24 mouse cellular contexts compared by ENCODE assay signal in genomic region chr4:108060774-108061173, GRCm38 (mm10). TPM values are rescaled to one million over a fixed set of nuclear protein-coding genes. Genes with fewer than 3 reads are reported as not detected.
DNase-seq lines count a peak whose midpoint lies in the region; ATAC-seq and TF ChIP-seq lines count a peak whose summit lies in the region.
"Had no signal": no experiment of that assay in that cellular context is flagged by ENCODE, and none has a peak within 500 bp of the region (broad histone marks: within the 10 kb centered on the region; RNA-seq: fewer than 3 reads in every experiment).

No protein-coding gene starts in this region.

- peaks cover 70% of the 10 kb centered on the region for H3K36me3 ChIP-seq in forebrain, embryonic 10.5 days (replicated peaks)
- H3K36me3 ChIP-seq in forebrain, embryonic 16.5 days (ENCODE audit: control insufficient read depth, insufficient read depth), result peaks cover 6% of the 10 kb centered on the region

- H3K4me3 ChIP-seq in forebrain, embryonic 10.5 days, result no peak overlapping the region
- H3K4me3 ChIP-seq in forebrain, embryonic 16.5 days (replicated peaks; ENCODE audit: low read length), result no peak overlapping the region
- H3K4me3 ChIP-seq in layer of hippocampus, adult 2 months, result no peak overlapping the region
- no peak overlapping the region for H3K4me3 ChIP-seq in olfactory bulb, adult 2 months (ENCODE audit: insufficient read depth, low read depth, low read length)
- H3K4me3 ChIP-seq: embryonic facial prominence, embryonic 13.5 days; erythroblast, embryonic 14.5 days; heart, embryonic 12.5 days; hindbrain, embryonic 10.5 days; kidney, embryonic 15.5 days; liver, embryonic 12.5 days; neural tube, embryonic 15.5 days had no signal

- no peak for TF ChIP-seq POLR2A in olfactory bulb, adult 2 months (IDR thresholded peaks at IDR 0.05; ENCODE audit: insufficient read depth, low read depth, low read length)

- DNase-seq in cerebellum, adult 18-20 months, result peak; percentile 40 to 46
- no peak for DNase-seq in cerebellum, postnatal 10 days
- no peak for DNase-seq in forebrain, embryonic 10.5 days (ENCODE audit: extremely low spot score, low spot score)
- DNase-seq in layer of hippocampus, adult 2 months (ENCODE audit: low spot score in 2 of 2), result no peak
- no peak for DNase-seq in layer of hippocampus, adult 18-20 months (ENCODE audit: low spot score in 2 of 2)
- DNase-seq: adrenal gland, postnatal 10 days; embryo, embryonic 11 days; heart, postnatal 10 days; kidney, adult 11 months; lung, adult 18-20 months; lung, postnatal 10 days; thymus, adult 18-20 months; thymus, postnatal 36 days had no signal

- no peaks in the 10 kb centered on the region for H3K27me3 ChIP-seq in forebrain, embryonic 10.5 days (ENCODE audit: poor library complexity, severe bottlenecking)
- no peaks in the 10 kb centered on the region for H3K27me3 ChIP-seq in forebrain, embryonic 16.5 days (replicated peaks; ENCODE audit: control insufficient read depth, insufficient read depth, low read length)
- H3K27me3 ChIP-seq: embryonic facial prominence, embryonic 13.5 days; heart, embryonic 12.5 days; kidney, embryonic 15.5 days; liver, embryonic 12.5 days; neural tube, embryonic 15.5 days had no signal

- no peak overlapping the region for H3K9ac ChIP-seq in forebrain, embryonic 16.5 days (replicated peaks; ENCODE audit: low read depth, low read length)
- H3K9ac ChIP-seq: embryonic facial prominence, embryonic 13.5 days; heart, embryonic 12.5 days; kidney, embryonic 15.5 days; liver, embryonic 12.5 days; neural tube, embryonic 15.5 days had no signal

- peak overlapping the region; percentile 58; the same call in 1 of the 2 replicates for H3K27ac ChIP-seq in forebrain, embryonic 10.5 days
- no peak overlapping the region; the same call in 1 of the 2 replicates for H3K27ac ChIP-seq in forebrain, embryonic 16.5 days (ENCODE audit: low read length)
- peak overlapping the region; percentile 86; the same call in 1 of the 2 replicates for H3K27ac ChIP-seq in layer of hippocampus, adult 2 months
- peak overlapping the region; percentile 24; the same call in 1 of the 2 replicates for H3K27ac ChIP-seq in olfactory bulb, adult 2 months (ENCODE audit: insufficient read depth, low read depth, low read length)
- H3K27ac ChIP-seq: embryonic facial prominence, embryonic 13.5 days; kidney, embryonic 15.5 days; liver, embryonic 12.5 days had no signal

- peaks cover 18% of the 10 kb centered on the region for H3K4me1 ChIP-seq in forebrain, embryonic 10.5 days
- peaks cover 6% of the 10 kb centered on the region; the same call in 1 of the 2 replicates for H3K4me1 ChIP-seq in forebrain, embryonic 16.5 days (replicated peaks; ENCODE audit: control insufficient read depth, insufficient read depth, low read length)
- peaks cover 19% of the 10 kb centered on the region for H3K4me1 ChIP-seq in olfactory bulb, adult 2 months (ENCODE audit: control insufficient read depth, insufficient read depth, low read length)
- H3K4me1 ChIP-seq: embryonic facial prominence, embryonic 13.5 days; kidney, embryonic 15.5 days had no signal

- 86% methylated on average over 4 of the region's 4 CpGs for WGBS in forebrain, embryonic 10.5 days
- 51% methylated on average over 4 of the region's 4 CpGs for WGBS in forebrain, embryonic 16.5 days
- WGBS in olfactory bulb, adult 2 months, result 64% methylated on average over 4 of the region's 4 CpGs

- ATAC-seq in forebrain, embryonic 16.5 days, result no peak
- ATAC-seq: liver, embryonic 12.5 days had no signal

- H3K9me3 ChIP-seq in forebrain, embryonic 10.5 days, result peaks cover 4% of the 10 kb centered on the region; the same call in 1 of the 2 replicates
- H3K9me3 ChIP-seq in forebrain, embryonic 16.5 days (ENCODE audit: control insufficient read depth, low read length), result no peaks in the 10 kb centered on the region
- H3K9me3 ChIP-seq: kidney, embryonic 15.5 days; neural tube, embryonic 15.5 days had no signal

- no peak for TF ChIP-seq CTCF in layer of hippocampus, adult 2 months (conservative IDR thresholded peaks at IDR 0.05)
- TF ChIP-seq CTCF in olfactory bulb, adult 2 months (IDR thresholded peaks at IDR 0.05; ENCODE audit: insufficient read depth, low read depth, low read length), result no peak

- H3K4me2 ChIP-seq in forebrain, embryonic 16.5 days (ENCODE audit: low read length), result no peak overlapping the region
- H3K4me2 ChIP-seq: embryonic facial prominence, embryonic 13.5 days; heart, embryonic 12.5 days; kidney, embryonic 15.5 days; liver, embryonic 12.5 days; midbrain, embryonic 11.5 days; neural tube, embryonic 15.5 days had no signal

RNA-seq across cellular contexts. Expression of gene Podn, which starts 35.5 kb away (rescaled TPM):
- polyA plus RNA-seq in forebrain, embryonic 10.5 days (2016; fragmentation: Nextera tagmentation; extraction: Ambion mirVana), result 0.10 and 0.22 TPM in 2 replicates
- polyA plus RNA-seq in forebrain, embryonic 16.5 days (2015; fragmentation: Nextera tagmentation; extraction: Ambion mirVana), result 0.35 and 0.41 TPM in 2 replicates
- 10 to 100 TPM; 10.2 to 10.4 TPM for total RNA-seq in layer of hippocampus, adult 2 months (2021)
- 1 to 10 TPM; 6.8 to 8.4 TPM for total RNA-seq in layer of hippocampus, adult 18-20 months (2021)
- polyA plus RNA-seq in olfactory bulb, adult 2 months (2012; ENCODE audit: insufficient read depth, insufficient read length, low replicate concordance, missing spikeins), result not detected in 2 replicates
- total RNA-seq: granulocyte monocyte progenitor cell, adult 5-6 weeks had no signal

Comparison
In these comparisons a context has a peak if more than half of its experiments do, and no peak if none do; other contexts are left out.
1. DNase-seq: peak in cerebellum, adult 18-20 months (2 of 2); none in cerebellum, postnatal 10 days (0 of 2), forebrain, embryonic 10.5 days (single experiment), layer of hippocampus, adult 2 months (0 of 2) and layer of hippocampus, adult 18-20 months (0 of 2).